Mouse (Mus musculus): ENCODE results near the gene Gm2174.

The Gm2174 gene

DNA sequence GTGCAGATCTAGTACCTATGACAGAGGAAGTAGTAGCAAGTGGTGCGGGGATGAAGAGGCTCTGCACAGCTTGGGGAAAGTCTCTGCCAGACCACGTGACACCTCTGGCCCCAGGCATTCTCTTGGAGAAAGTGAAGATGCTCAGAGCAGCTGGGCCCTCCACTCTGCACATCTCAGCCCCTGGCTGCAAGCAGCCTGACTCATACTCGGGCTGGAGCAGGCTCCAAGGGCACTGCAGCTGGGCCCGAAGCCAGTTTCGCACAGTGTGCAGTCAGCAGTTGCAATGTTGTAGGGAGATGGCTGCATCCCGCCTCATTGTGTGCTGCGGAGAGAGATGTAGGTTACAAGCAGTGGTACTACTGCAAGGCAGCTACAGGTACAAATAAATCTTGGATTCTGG is 49.5 kb downstream of the Gm2174 start:
- DNase-seq (ENCODE audit: extremely low read depth, low read depth) = no peak

All from MEL-GATA-1-ER (cell line).